Mouse (Mus musculus) Patski (cell line): ENCODE data around the gene Mat2b. TPM values are rescaled to one million over a fixed set of nuclear protein-coding genes. Genes with fewer than 3 reads are reported as not detected.
"Not testable (repeated sequence)": the region's sequence is repeated elsewhere in the genome, so short reads cannot be mapped to it uniquely, and the experiment has no call there.

Experiments used
- ATAC-seq: fragments of 100-300 bp; one replicate; pipeline ENCODE4 v1.8.0; 2021
- CTCF ChIA-PET: fragments of 350-600 bp; sonication (Branson Sonifier 250); formaldehyde crosslinking; loops from one replicate; lab custom pipeline; 2022; ENCODE audit warnings: inconsistent platforms; lab: Charles Lee
- POLR2A ChIA-PET: fragments of 350-600 bp; sonication (Branson Sonifier 250); formaldehyde crosslinking; loops from one replicate; lab custom pipeline; 2022; ENCODE audit warnings: antibody characterized with exemption, inconsistent platforms; lab: Charles Lee
- DNase-seq: peaks from one replicate; pipeline ENCODE4 v3.0.0-alpha.2; 2011; ENCODE audit warnings: low read depth, low spot score
- H3K27me3 ChIP-seq: fragments of 371-371 bp; one replicate; pipeline ENCODE4 v1.5.1; 2021
- CTCF ChIP-seq: fragments of 100-300 bp; IDR thresholded peaks from one replicate; pipeline ENCODE4 v1.5.1; 2021
- in situ Hi-C: fragments of 300-500 bp; cut with MboI; formaldehyde crosslinking; loops from 3 replicates; pipeline ENCODE4 v1.11.1; 2018; ENCODE audit warnings: low pct_unique_long_range_greater_than_20kb, mixed read lengths
- polyA plus RNA-seq: library from polyadenylated mRNA; unstranded; gene quantifications from one replicate; pipeline ENCODE4 v1.2.3, GENCODE M21; 2021

Gene Mat2b
- polyA plus RNA-seq: 101 TPM

- in situ Hi-C loops: no loop called here
Measured at GRCm38 (mm10) chr11:40695103-40695502, at the start of gene Mat2b. TSS of gene Mat2b (minus strand) at chr11:40695203.

GRCm38 (mm10) chr11:40744348-40744747 is 49.3 kb upstream of the Mat2b start:
- ATAC-seq (no peak), DNase-seq (no peak)
- TF ChIP-seq CTCF: no peak
- CTCF ChIA-PET: interaction anchor here (0.7 kb wide), 1 partner anchor 14 kb away, joined by 3 read pairs; no protein-coding TSS in a partner anchor
- POLR2A ChIA-PET: interaction anchor here (0.6 kb wide), 1 partner anchor 45 kb away, joined by 3 read pairs; no protein-coding TSS in a partner anchor
- in situ Hi-C loops: no loop called here
- H3K27me3 ChIP-seq: no peaks in the 10 kb centered on the region

More at GRCm38 (mm10) chr11:40695103-40695502, at the start of gene Mat2b:
- ChIA-PET POLR2A (no interaction called here), CTCF (interaction anchor here (1.4 to 2.3 kb wide), 3 partner anchors 15 to 60 kb away, joined by 3 to 6 read pairs (median 3); partner anchors contain the start of genes Ccng1, Hmmr and Nudcd2)
- TF ChIP-seq CTCF: no peak
- H3K27me3 ChIP-seq: no peaks in the 10 kb centered on the region
- ATAC-seq (no peak), DNase-seq (no peak)

GRCm38 (mm10) chr11:40741605-40742262 is 46.7 kb upstream of the Mat2b start:
- in situ Hi-C loops: no loop called here
- POLR2A ChIA-PET: interaction anchor here (0.8 kb wide), 1 partner anchor 59 kb away, joined by 3 read pairs; no protein-coding TSS in a partner anchor
- H3K27me3 ChIP-seq: no peaks in the 10 kb centered on the region
- ATAC-seq (no peak), DNase-seq (no peak)
- no peak for TF ChIP-seq CTCF
- CTCF ChIA-PET: no interaction called here

- TF ChIP-seq CTCF: no peak
- POLR2A ChIA-PET: no interaction called here
Measured at GRCm38 (mm10) chr11:40737369-40737768, 42.4 kb upstream of the Mat2b start.

GRCm38 (mm10) chr11:40734251-40734752 is 39.3 kb upstream of the Mat2b start:
- no peak for TF ChIP-seq CTCF
- DNase-seq: no peak
- ATAC-seq: no peak
- CTCF ChIA-PET: no interaction called here
- POLR2A ChIA-PET: no interaction called here
- in situ Hi-C loops: no loop called here
- no peaks in the 10 kb centered on the region for H3K27me3 ChIP-seq

More at GRCm38 (mm10) chr11:40737369-40737768, 42.4 kb upstream of the Mat2b start:
- CTCF ChIA-PET: interaction anchor here (1.0 to 1.3 kb wide), 2 partner anchors 9 to 23 kb away, joined by 3 read pairs; no protein-coding TSS in a partner anchor
- H3K27me3 ChIP-seq: no peaks in the 10 kb centered on the region
- ATAC-seq (no peak), DNase-seq (no peak)
- in situ Hi-C loops: no loop called here

- in situ Hi-C loops: no loop called here
- no peaks in the 10 kb centered on the region for H3K27me3 ChIP-seq
- no peak for TF ChIP-seq CTCF
- CTCF ChIA-PET: interaction anchor here (0.7 to 1.0 kb wide), 2 partner anchors 9 to 39 kb away, joined by 3 read pairs; partner anchors contain the start of gene Mat2b
- POLR2A ChIA-PET: interaction anchor here (0.7 kb wide), 1 partner anchor 13 kb away, joined by 3 read pairs; no protein-coding TSS in a partner anchor
- ATAC-seq (peak; percentile 98), DNase-seq (peak; percentile 94)
Measured at GRCm38 (mm10) chr11:40733339-40734174, 38.6 kb upstream of the Mat2b start, which contains the start of the genes Hmmr and Nudcd2. TSS of gene Hmmr (minus strand) at chr11:40733422. TSS of gene Nudcd2 (plus strand) at chr11:40733667.

- H3K27me3 ChIP-seq: no peaks in the 10 kb centered on the region
- DNase-seq (no peak), ATAC-seq (no peak)
- in situ Hi-C loops: no loop called here
- ChIA-PET POLR2A (interaction anchor here (0.6 to 0.7 kb wide), 2 partner anchors 10 to 12 kb away, joined by 3 to 4 read pairs; no protein-coding TSS in a partner anchor), CTCF (interaction anchor here (0.7 to 1.1 kb wide), 3 partner anchors 9 to 39 kb away, joined by 3 read pairs; partner anchors contain the start of gene Mat2b)
- no peak for TF ChIP-seq CTCF
Measured at GRCm38 (mm10) chr11:40732997-40733338, 38.0 kb upstream of the Mat2b start.

GRCm38 (mm10) chr11:40718324-40718723 is 23.3 kb upstream of the Mat2b start:
- H3K27me3 ChIP-seq: no peaks in the 10 kb centered on the region
- ChIA-PET CTCF (no interaction called here), POLR2A (interaction anchor here (0.9 kb wide), 1 partner anchor 24 kb away, joined by 3 read pairs; no protein-coding TSS in a partner anchor)
- no peak for TF ChIP-seq CTCF
- no peak for DNase-seq
- in situ Hi-C loops: no loop called here
- no peak for ATAC-seq

- POLR2A ChIA-PET: no interaction called here
- peak; percentile 61 for TF ChIP-seq CTCF
- CTCF ChIA-PET: interaction anchor here (1.3 kb wide), 2 partner anchors 8 to 9 kb away, joined by 3 read pairs; no protein-coding TSS in a partner anchor
- H3K27me3 ChIP-seq: no peaks in the 10 kb centered on the region
- in situ Hi-C loops: no loop called here
- DNase-seq (no peak), ATAC-seq (no peak)
Measured at GRCm38 (mm10) chr11:40715524-40715923, 20.5 kb upstream of the Mat2b start.

- CTCF ChIA-PET: interaction anchor here (1.1 to 2.2 kb wide), 5 partner anchors 9 to 24 kb away, joined by 3 to 6 read pairs (median 3); no protein-coding TSS in a partner anchor
- no peaks in the 10 kb centered on the region for H3K27me3 ChIP-seq
- no peak for TF ChIP-seq CTCF
- in situ Hi-C loops: no loop called here
- DNase-seq (no peak), ATAC-seq (no peak)
- POLR2A ChIA-PET: interaction anchor here (1.2 kb wide), 1 partner anchor 9 kb away, joined by 5 read pairs; no protein-coding TSS in a partner anchor
Measured at GRCm38 (mm10) chr11:40713858-40714257, 18.9 kb upstream of the Mat2b start.

GRCm38 (mm10) chr11:40709899-40710298 is 14.9 kb upstream of the Mat2b start:
- DNase-seq, ATAC-seq, in situ Hi-C loops, POLR2A ChIA-PET, CTCF ChIA-PET, H3K27me3 ChIP-seq: not testable (repeated sequence)
